Mouse (Mus musculus): ENCODE measurements at regions not wholly inside any gene's neighbourhood (a gene's known extent, or its start where the extent isn't known, plus 50 kb on each side); places are given as distances from the start of the nearest gene placed in this dataset.

DNA sequence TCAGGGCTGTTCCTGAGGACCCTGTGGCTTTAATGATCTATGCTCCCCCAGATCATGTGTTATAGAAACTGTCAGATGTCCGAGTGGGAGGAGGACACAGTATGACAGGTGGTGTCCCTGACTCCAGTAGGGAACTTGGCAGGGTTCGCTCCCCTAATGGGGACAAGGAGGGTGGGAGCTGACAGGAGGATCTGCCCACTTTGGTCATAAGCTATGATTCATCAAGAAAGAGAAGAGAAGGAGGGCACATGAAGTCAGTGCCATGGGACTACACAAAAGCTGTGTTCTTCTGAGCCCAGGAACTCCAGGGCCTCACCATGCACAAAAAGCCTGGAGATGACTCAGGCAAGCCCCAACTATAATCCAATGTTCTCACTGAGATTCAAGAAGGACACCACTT, 162.2 kb upstream of the Brinp1 start:
- no peak for DNase-seq (ENCODE audit: low spot score)

GRCm38 (mm10) chr4:69105188-69105587, 151.0 kb upstream of the Brinp1 start:
- no peak for DNase-seq (ENCODE audit: low spot score)

- no peak for DNase-seq (ENCODE audit: low spot score)
Measured at GRCm38 (mm10) chr4:69095748-69096408, 141.7 kb upstream of the Brinp1 start.

DNA sequence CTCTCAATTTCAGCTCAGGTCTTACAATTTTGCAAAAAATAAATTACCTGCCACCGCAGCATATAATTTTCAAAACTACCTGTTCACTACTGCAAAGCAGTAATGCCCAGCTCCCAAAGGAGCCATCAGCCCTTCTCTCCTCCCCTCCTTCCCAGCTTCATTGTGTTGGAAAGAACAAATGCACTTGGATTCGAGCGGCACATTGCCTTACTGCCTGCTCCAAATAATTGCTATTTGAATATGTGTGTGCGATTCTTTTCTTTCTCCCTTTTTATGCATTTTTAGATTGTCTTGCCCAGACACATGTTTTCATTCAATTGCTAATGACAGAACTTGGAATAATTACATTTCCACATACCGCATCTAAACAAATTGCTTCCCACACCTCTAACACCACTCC, 123.9 kb upstream of the Brinp1 start:
- DNase-seq (ENCODE audit: low spot score) = no peak

GRCm38 (mm10) chr4:69077316-69077715, 123.1 kb upstream of the Brinp1 start:
- no peak for DNase-seq (ENCODE audit: low spot score)

GRCm38 (mm10) chr4:69039645-69040342, 85.6 kb upstream of the Brinp1 start:
- DNase-seq (ENCODE audit: low spot score) = no peak

- no peak for DNase-seq (ENCODE audit: low spot score)
Measured at GRCm38 (mm10) chr4:69034166-69034565, 80.0 kb upstream of the Brinp1 start.

DNA sequence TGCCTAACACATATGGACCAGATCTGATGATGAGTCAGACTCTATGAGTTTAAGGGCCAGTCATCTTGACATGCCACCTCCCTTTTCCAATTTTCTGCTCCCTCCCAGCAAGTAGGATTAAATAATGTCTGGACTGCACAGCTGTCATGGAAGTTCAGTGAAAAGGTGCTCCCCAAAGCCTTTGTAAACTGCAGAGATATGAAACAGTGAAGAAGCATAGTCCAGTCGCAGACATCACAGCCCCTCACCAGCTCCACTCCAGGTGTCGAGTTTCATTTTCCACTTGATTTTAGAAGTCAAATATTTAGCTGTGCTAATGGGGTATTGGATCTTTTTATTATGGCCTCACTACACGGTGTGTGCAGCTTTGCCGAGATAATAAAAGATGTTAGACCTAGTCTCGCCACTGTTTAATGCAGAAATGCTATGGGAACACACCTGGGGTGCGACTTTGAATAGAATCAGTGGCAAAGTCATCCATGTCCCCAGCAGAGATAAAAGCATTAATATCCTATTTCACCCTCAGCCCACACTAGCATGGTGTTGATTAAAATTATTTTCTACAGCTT, 66.0 kb upstream of the Brinp1 start:
- DNase-seq (ENCODE audit: low spot score) = no peak

- peak; percentile 13 for DNase-seq (ENCODE audit: low spot score)
Measured at GRCm38 (mm10) chr4:69015396-69015795, 61.2 kb upstream of the Brinp1 start.
